Mouse (Mus musculus) heart, postnatal 0 days (tissue): ENCODE measurements at regions not wholly inside any gene's neighbourhood (a gene's known extent, or its start where the extent isn't known, plus 50 kb on each side); places are given as distances from the start of the nearest gene placed in this dataset.

Experiments used
- CTCF ChIP-seq: IDR thresholded peaks from 2 replicates; pipeline ENCODE4 v1.5.1; 2016; ENCODE audit warnings: antibody characterized with exemption, control low read depth, low read depth
- EP300 ChIP-seq: IDR thresholded peaks from 2 replicates; pipeline ENCODE4 v1.6.1; 2016; ENCODE audit warnings: antibody characterized with exemption, low read depth

DNA sequence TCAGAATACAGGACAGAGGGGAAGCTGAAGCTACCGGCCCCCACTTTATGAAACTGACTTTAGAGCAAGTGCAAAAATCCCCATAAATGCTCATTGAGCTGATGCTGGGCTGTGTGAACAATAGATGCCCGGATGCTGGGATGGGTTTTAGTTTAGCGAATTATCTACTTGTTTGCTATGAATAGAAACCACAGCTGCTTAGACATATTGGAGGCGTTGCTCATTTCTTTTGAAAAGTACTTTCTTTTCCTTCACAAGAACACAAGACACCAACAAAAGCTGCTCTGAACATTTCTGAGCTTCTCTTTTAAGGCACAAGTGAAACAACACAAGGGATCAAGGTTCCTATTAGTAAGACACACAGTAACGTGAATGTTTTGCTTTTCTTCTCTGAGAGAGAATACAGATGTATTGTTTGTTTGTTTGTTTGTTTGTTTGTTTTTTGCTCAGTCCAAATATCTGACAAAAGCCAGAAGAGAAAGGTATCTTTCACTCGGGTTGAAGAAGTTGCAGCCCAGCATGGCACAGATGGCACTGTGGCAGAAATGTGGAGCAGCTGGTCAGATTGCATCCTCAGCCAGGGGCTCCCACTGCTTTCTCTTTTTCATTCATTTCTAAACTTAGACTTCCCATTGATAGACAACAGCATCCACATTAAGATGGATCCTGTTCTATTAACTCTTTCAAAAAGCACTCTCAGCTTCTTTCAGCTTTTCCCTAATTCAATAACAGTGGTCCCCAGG, 361.7 kb upstream of the St6gal2 start:
- no peak for TF ChIP-seq CTCF
- TF ChIP-seq EP300 = no peak
